Mouse (Mus musculus) adrenal gland, adult 10 weeks (tissue): ENCODE results near the gene Il17rc. TPM values are rescaled to one million over a fixed set of nuclear protein-coding genes. Genes with fewer than 3 reads are reported as not detected.

ENCODE experiments used
- polyA plus RNA-seq: library from polyadenylated mRNA; stranded (reverse); fragments of 350-450 nt; fragmentation: Illumina TruSeq; extraction: RNeasy Lipid Tissue Mini Kit (QIAGEN cat#74804); gene quantifications from one replicate; pipeline ENCODE4 v1.2.3, GENCODE M21; 2014; ENCODE audit warnings: low read depth, low replicate concordance

Il17rc gene
- polyA plus RNA-seq = 0.99 TPM

GRCm38 (mm10) chr6:113471297-113471936 is at the start of gene Il17rc:
TSS of gene Il17rc (plus strand) at chr6:113471427.

GRCm38 (mm10) chr6:113435664-113436205 is 35.5 kb upstream of the Il17rc start, which contains the start of gene Cidec:
TSS of gene Cidec (minus strand) at chr6:113435760.

GRCm38 (mm10) chr6:113442442-113443090 is 28.7 kb upstream of the Il17rc start, which contains the start of gene Jagn1:
TSS of gene Jagn1 (plus strand) at chr6:113442569.

DNA sequence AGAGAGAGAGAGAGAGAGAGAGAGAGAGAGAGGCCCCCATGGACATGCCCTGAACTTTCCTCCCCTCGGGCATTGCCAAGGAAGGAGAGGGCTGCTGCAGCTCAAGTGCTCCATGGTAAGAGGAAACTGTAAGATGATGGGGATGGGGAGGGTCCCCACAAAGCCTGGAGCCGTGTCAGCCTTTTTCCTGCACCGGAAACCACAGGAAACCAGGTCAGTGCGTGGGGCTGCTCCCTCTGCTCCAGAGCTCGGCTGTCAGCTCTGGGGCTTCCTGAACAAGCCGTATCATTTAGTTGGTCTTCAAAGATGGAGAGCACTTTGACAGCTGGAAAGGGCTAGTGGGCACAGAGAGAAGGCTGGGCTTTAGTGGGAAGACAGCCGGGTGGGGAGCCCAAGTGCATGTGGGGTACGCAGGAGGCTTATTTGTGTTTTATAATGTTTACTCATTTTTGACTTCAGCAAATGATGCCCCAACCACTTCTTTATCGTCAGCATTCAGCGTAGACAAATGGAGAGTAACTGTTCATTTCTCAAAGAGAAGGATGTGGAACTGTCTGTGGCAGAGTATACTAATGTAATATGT is 13.2 kb upstream of the Il17rc start, which contains the start of gene Il17re:
Gene Il17re (plus strand): TSS at position 533 of the 583 bp plus-strand sequence.

GRCm38 (mm10) chr6:113483100-113483615 is 11.9 kb downstream of the Il17rc start, which contains the start of gene Creld1:
TSS of gene Creld1 (plus strand) at chr6:113483297.

DNA sequence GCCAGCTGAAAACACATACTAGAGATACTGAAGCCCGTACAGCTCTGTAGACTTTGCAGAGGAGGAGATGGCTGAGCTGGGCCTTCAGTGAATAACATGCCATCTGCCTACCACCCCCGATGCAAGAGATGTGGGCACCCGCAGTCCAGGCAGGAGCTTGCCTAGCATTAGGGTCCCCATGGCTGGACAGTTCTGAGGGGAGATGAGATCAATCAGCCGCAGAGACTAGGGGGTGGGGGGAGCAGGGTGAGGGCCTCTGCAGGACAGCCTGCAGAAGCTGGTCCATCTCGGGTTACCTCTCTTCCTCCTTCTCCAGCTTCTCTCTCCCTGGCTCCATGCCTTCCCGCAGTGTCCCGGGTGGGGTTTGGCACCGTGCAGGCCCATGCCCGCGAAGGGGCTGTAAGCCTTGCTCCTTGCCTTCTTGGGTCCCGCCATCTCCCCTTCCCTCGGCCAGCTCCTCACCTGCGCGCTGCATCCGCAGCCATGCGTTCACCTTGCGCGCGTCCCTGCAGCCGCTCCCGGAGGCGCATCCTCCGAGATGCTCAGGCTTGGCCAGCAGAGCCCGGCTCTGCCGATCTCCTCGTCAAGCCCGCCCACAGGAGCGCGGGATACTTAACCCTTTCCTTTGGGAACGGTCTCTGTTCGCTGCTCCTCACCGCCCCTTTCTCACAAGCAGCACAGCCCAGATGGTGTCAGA is 30.3 kb downstream of the Il17rc start, which contains the start of gene Prrt3:
Gene Prrt3 (minus strand): TSS at position 544 of the 697 bp plus-strand sequence.

GRCm38 (mm10) chr6:113530932-113531839 is 60.0 kb downstream of the Il17rc start, which contains the start of the genes Emc3 and Fancd2:
TSS of gene Emc3 (minus strand) at chr6:113531652.
TSS of gene Fancd2 (plus strand) at chr6:113531682.

Other genes starting within 250 kb of the Il17rc start
- gene Mtmr14, start 233.6 kb upstream of the Il17rc start, polyA plus RNA-seq = 14.2 TPM
- gene Cpne9, start 189.1 kb upstream of the Il17rc start, polyA plus RNA-seq = 0.52 TPM
- gene Brpf1, start 164.3 kb upstream of the Il17rc start, polyA plus RNA-seq = 3.6 TPM
- gene Ogg1, start 144.5 kb upstream of the Il17rc start, polyA plus RNA-seq = 2.2 TPM
- gene Camk1, start 127.4 kb upstream of the Il17rc start, polyA plus RNA-seq = 34.8 TPM
- gene Tada3, start 93.5 kb upstream of the Il17rc start, polyA plus RNA-seq = 2.0 TPM
- gene Arpc4, start 93.3 kb upstream of the Il17rc start, polyA plus RNA-seq = 86.1 TPM
- gene Ttll3, start 82.2 kb upstream of the Il17rc start, polyA plus RNA-seq = 0.58 TPM
- not detected for gene Rpusd3, start 52.1 kb upstream of the Il17rc start, polyA plus RNA-seq
- 20.4 TPM for gene Cidec, start 35.7 kb upstream of the Il17rc start, polyA plus RNA-seq
- gene Jagn1, start 28.9 kb upstream of the Il17rc start, polyA plus RNA-seq = 26.1 TPM
- gene Il17re, start 12.9 kb upstream of the Il17rc start, polyA plus RNA-seq = not detected
- 6.1 TPM for gene Creld1, start 11.9 kb downstream of the Il17rc start, polyA plus RNA-seq
- not detected for gene Prrt3, start 30.5 kb downstream of the Il17rc start, polyA plus RNA-seq
- gene Emc3, start 60.2 kb downstream of the Il17rc start, polyA plus RNA-seq = 166 TPM
- 0.82 TPM for gene Fancd2, start 60.3 kb downstream of the Il17rc start, polyA plus RNA-seq
- not detected for gene Fancd2os, start 129.3 kb downstream of the Il17rc start, polyA plus RNA-seq
- gene Brk1, start 133.3 kb downstream of the Il17rc start, polyA plus RNA-seq = 81.6 TPM
- 38.0 TPM for gene Vhl, start 152.5 kb downstream of the Il17rc start, polyA plus RNA-seq
- gene Irak2, start 167.0 kb downstream of the Il17rc start, polyA plus RNA-seq = 3.8 TPM
- gene Tatdn2, start 225.6 kb downstream of the Il17rc start, polyA plus RNA-seq = 16.3 TPM
- not detected for gene Ghrl, start 248.5 kb downstream of the Il17rc start, polyA plus RNA-seq